Comparison of ENCODE assay signal across 25 mouse cellular contexts in the genomic region with DNA sequence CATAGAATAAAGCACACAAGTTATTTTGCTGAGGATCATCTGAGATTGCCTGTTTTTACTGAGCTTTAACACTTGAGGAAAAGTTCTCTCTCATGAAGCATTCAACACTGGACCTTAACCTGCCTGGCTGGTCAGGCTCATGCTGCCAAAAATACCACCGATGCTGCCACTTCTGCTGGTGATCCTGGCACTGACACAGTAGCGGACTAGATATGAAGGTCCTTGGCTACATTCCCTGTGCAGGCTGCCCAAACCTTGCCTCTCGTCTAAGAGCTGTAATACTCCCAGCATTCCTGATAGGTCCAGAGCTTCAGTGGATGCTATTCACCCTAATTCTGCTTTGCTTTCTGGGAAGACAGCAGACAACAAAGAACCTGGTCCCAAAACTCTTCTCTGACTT.
DNase-seq lines count a peak whose midpoint lies in the region.
"Had no signal": no experiment of that assay in that cellular context is flagged by ENCODE, and none has a peak within 500 bp of the region (broad histone marks: within the 10 kb centered on the region; RNA-seq: fewer than 3 reads in every experiment).

No protein-coding gene starts in this region.

- H3K4me1 ChIP-seq in heart, embryonic 10.5 days = no peaks in the 10 kb centered on the region
- H3K4me1 ChIP-seq in midbrain, embryonic 10.5 days = no peaks in the 10 kb centered on the region
- H3K4me1 ChIP-seq: embryonic facial prominence, embryonic 10.5 days; embryonic facial prominence, embryonic 15.5 days; forebrain, embryonic 12.5 days; hindbrain, embryonic 13.5 days; limb, embryonic 15.5 days; liver, embryonic 13.5 days; megakaryocyte, embryonic 14.5 days; midbrain, embryonic 13.5 days; neural tube, embryonic 13.5 days had no signal

- intact Hi-C loops in left cerebral cortex, postnatal 4 days (cut with DNase I) = no loop called here
- intact Hi-C loops in heart, postnatal 25 days (cut with DNase I) = no loop called here

- no peaks in the 10 kb centered on the region for H3K27me3 ChIP-seq in heart, embryonic 10.5 days (ENCODE audit: insufficient read depth, poor library complexity, severe bottlenecking)
- H3K27me3 ChIP-seq in midbrain, embryonic 10.5 days (ENCODE audit: low read depth, poor library complexity, severe bottlenecking) = no peaks in the 10 kb centered on the region
- H3K27me3 ChIP-seq: embryonic facial prominence, embryonic 15.5 days; forebrain, embryonic 12.5 days; hindbrain, embryonic 13.5 days; limb, embryonic 15.5 days; liver, embryonic 13.5 days; megakaryocyte, embryonic 14.5 days; midbrain, embryonic 13.5 days; neural tube, embryonic 13.5 days had no signal

- no peaks in the 10 kb centered on the region for H3K9me3 ChIP-seq in heart, embryonic 10.5 days
- no peaks in the 10 kb centered on the region for H3K9me3 ChIP-seq in midbrain, embryonic 10.5 days (replicated peaks)
- H3K9me3 ChIP-seq: embryonic facial prominence, embryonic 10.5 days; embryonic facial prominence, embryonic 15.5 days; forebrain, embryonic 12.5 days; hindbrain, embryonic 13.5 days; limb, embryonic 15.5 days; midbrain, embryonic 13.5 days; neural tube, embryonic 13.5 days had no signal

- H3K27ac ChIP-seq in heart, embryonic 10.5 days = no peak overlapping the region
- no peak overlapping the region for H3K27ac ChIP-seq in midbrain, embryonic 10.5 days (replicated peaks)
- H3K27ac ChIP-seq: embryonic facial prominence, embryonic 10.5 days; embryonic facial prominence, embryonic 15.5 days; forebrain, embryonic 12.5 days; hindbrain, embryonic 13.5 days; layer of hippocampus, adult 2 months; left cerebral cortex, adult 2 months; limb, embryonic 15.5 days; liver, embryonic 13.5 days; midbrain, embryonic 13.5 days; neural tube, embryonic 13.5 days had no signal

- peak; percentile 94 for DNase-seq in heart, adult 11 months
- DNase-seq in heart, embryonic 10.5 days (ENCODE audit: low spot score) = no peak
- DNase-seq in left cerebral cortex, postnatal 4 days = peak; percentile 2
- DNase-seq in left cerebral cortex, adult 9 months (ENCODE audit: low spot score in 2 of 2) = no peak
- peak; percentile 1 for DNase-seq in heart, postnatal 25 days (ENCODE audit: low spot score)
- DNase-seq in midbrain, embryonic 10.5 days (ENCODE audit: low spot score) = no peak
- DNase-seq in ovary, postnatal 14 days (ENCODE audit: low spot score) = no peak
- DNase-seq: adrenal gland, postnatal 36 days; cerebellum, adult 9-10 months; gastrocnemius, postnatal 10 days; liver, embryonic 13.5 days; lung, adult 18-20 months; lung, postnatal 4 days; thymus, adult 2 months; thymus, postnatal 4 days had no signal

- no peak overlapping the region for H3K4me3 ChIP-seq in heart, embryonic 10.5 days
- no peak overlapping the region for H3K4me3 ChIP-seq in midbrain, embryonic 10.5 days
- H3K4me3 ChIP-seq: embryonic facial prominence, embryonic 10.5 days; embryonic facial prominence, embryonic 15.5 days; forebrain, embryonic 12.5 days; hindbrain, embryonic 13.5 days; layer of hippocampus, adult 2 months; left cerebral cortex, adult 2 months; limb, embryonic 15.5 days; liver, embryonic 13.5 days; megakaryocyte, embryonic 14.5 days; midbrain, embryonic 13.5 days; neural tube, embryonic 13.5 days had no signal

- no peaks in the 10 kb centered on the region for H3K36me3 ChIP-seq in heart, embryonic 10.5 days
- no peaks in the 10 kb centered on the region for H3K36me3 ChIP-seq in midbrain, embryonic 10.5 days
- H3K36me3 ChIP-seq: embryonic facial prominence, embryonic 10.5 days; embryonic facial prominence, embryonic 15.5 days; forebrain, embryonic 12.5 days; hindbrain, embryonic 13.5 days; limb, embryonic 15.5 days; liver, embryonic 13.5 days; midbrain, embryonic 13.5 days; neural tube, embryonic 13.5 days had no signal

- 83% methylated on average over 3 of the region's 3 CpGs for WGBS in heart, embryonic 10.5 days
- WGBS in midbrain, embryonic 10.5 days = 84% methylated on average over 3 of the region's 3 CpGs

Comparison
In these comparisons a context has a peak if more than half of its experiments do, and no peak if none do; other contexts are left out.
1. DNase-seq: peak in heart, adult 11 months (single experiment), left cerebral cortex, postnatal 4 days (single experiment) and heart, postnatal 25 days (single experiment); none in heart, embryonic 10.5 days (single experiment), left cerebral cortex, adult 9 months (0 of 2), midbrain, embryonic 10.5 days (single experiment) and ovary, postnatal 14 days (single experiment).